Mouse (Mus musculus): ENCODE data around the gene Gm21117. TPM values are rescaled to one million over a fixed set of nuclear protein-coding genes. Genes with fewer than 3 reads are reported as not detected.
"Not testable (repeated sequence)": the region's sequence is repeated elsewhere in the genome, so short reads cannot be mapped to it uniquely, and the experiment has no call there.

Gm21117 gene
- polyA plus RNA-seq (2015; fragmentation: Nextera tagmentation; extraction: Ambion mirVana): not detected in 2 replicates

GRCm38 (mm10) chrY:51124920-51125319 lies at the start of gene Gm21117:
Gene Gm21117 (plus strand): TSS chrY:51125220.
- not testable (repeated sequence) for H3K9me3 ChIP-seq (ENCODE audit: low read length); DNase-seq (ENCODE audit: low spot score); H3K4me2 ChIP-seq (replicated peaks; ENCODE audit: low read depth, low read length); H3K27me3 ChIP-seq (replicated peaks; ENCODE audit: insufficient read depth, low read length); H3K36me3 ChIP-seq (ENCODE audit: insufficient read depth, low read length); H3K4me1 ChIP-seq (ENCODE audit: insufficient read depth, low read depth, low read length); H3K9ac ChIP-seq (replicated peaks; ENCODE audit: low read depth); ATAC-seq; H3K4me3 ChIP-seq (ENCODE audit: low read depth, low read length); H3K27ac ChIP-seq (ENCODE audit: low read length)
- WGBS: no CpG with 5 or more reads among the region's 6 CpGs
